Mouse (Mus musculus): ENCODE results near the gene Gm26657. TPM values are rescaled to one million over a fixed set of nuclear protein-coding genes. Genes with fewer than 3 reads are reported as not detected.

The Gm26657 gene
- not detected for total RNA-seq (2023)

GRCm38 (mm10) chr4:56740020-56740485 lies at the start of gene Gm26657:
Gene Gm26657 (plus strand): TSS chr4:56740070.

GRCm38 (mm10) chr4:56741041-56741493 lies 1.2 kb downstream of the Gm26657 start, which contains the start of gene Actl7b:
Gene Actl7b (minus strand): TSS chr4:56741443.

GRCm38 (mm10) chr4:56743363-56744195 lies 3.7 kb downstream of the Gm26657 start, which contains the start of gene Actl7a:
Gene Actl7a (plus strand): TSS chr4:56743413.

Other genes starting within 250 kb of the Gm26657 start
- gene Actl7b, start 1.4 kb downstream of the Gm26657 start, total RNA-seq (2023), result 1 to 10 TPM; 1.6 to 1.9 TPM
- not detected for gene Actl7a, start 3.3 kb downstream of the Gm26657 start, total RNA-seq (2023)
- 10 to 100 TPM; 38.2 to 48.2 TPM for gene Elp1, start 62.3 kb downstream of the Gm26657 start, total RNA-seq (2023)
- gene Fam206a, start 62.3 kb downstream of the Gm26657 start, total RNA-seq (2023), result 10 to 100 TPM; 17.5 to 19.9 TPM
- gene Ctnnal1, start 125.1 kb downstream of the Gm26657 start, total RNA-seq (2023), result 1 to 10 TPM; 1.5 to 2.5 TPM
- gene Tmem245, start 207.4 kb downstream of the Gm26657 start, total RNA-seq (2023), result 10 to 100 TPM; 34.1 to 34.3 TPM

All from T-cell, adult 66 days (primary cell).